Mouse (Mus musculus) neural tube, embryonic 12.5 days (tissue): ENCODE measurements at regions not wholly inside any gene's neighbourhood (a gene's known extent, or its start where the extent isn't known, plus 50 kb on each side); places are given as distances from the start of the nearest gene placed in this dataset.
A peak's percentile ranks its signal among the peaks of the same experiment; 100 is the strongest.

Source experiments
- ATAC-seq: fragments of 200-750 bp; cut with Nextera tagmentation; 2 replicates; pipeline ENCODE4 v1.8.0; 2017; ENCODE audit warnings: low read depth, mild to moderate bottlenecking, moderate TSS enrichment, moderate library complexity; ENCODE audit not compliant: low FRiP score
- H3K27ac ChIP-seq: fragments of 300-500 bp; sonication (generic); 2 replicates; pipeline ENCODE4 v1.5.1; 2016
- H3K27me3 ChIP-seq: fragments of 300-500 bp; sonication (generic); replicated peaks from 2 replicates; pipeline ENCODE4 v1.6.1; 2016; ENCODE audit warnings: mild to moderate bottlenecking
- H3K36me3 ChIP-seq: fragments of 300-500 bp; sonication (generic); 2 replicates; pipeline ENCODE4 v1.6.1; 2016; ENCODE audit warnings: mild to moderate bottlenecking
- H3K4me1 ChIP-seq: fragments of 300-500 bp; sonication (generic); 2 replicates; pipeline ENCODE4 v1.6.1; 2016
- H3K4me2 ChIP-seq: fragments of 300-500 bp; sonication (generic); replicated peaks from 2 replicates; pipeline ENCODE4 v1.6.1; 2016; ENCODE audit warnings: mild to moderate bottlenecking
- H3K4me3 ChIP-seq: fragments of 300-500 bp; sonication (generic); 2 replicates; pipeline ENCODE4 v1.5.1; 2016
- H3K9ac ChIP-seq: fragments of 300-500 bp; sonication (generic); 2 replicates; pipeline ENCODE4 v1.6.1; 2016; ENCODE audit warnings: mild to moderate bottlenecking
- H3K9me3 ChIP-seq: fragments of 300-500 bp; sonication (generic); 2 replicates; pipeline ENCODE4 v1.6.1; 2016; ENCODE audit warnings: mild to moderate bottlenecking
- WGBS: fragments of 180-500 bp; shearing (Covaris S2); methylation state at CpG from one replicate; pipeline ENCODE4 v1.1.7; 2016; 5-methylcytosine and 5-hydroxymethylcytosine counted together

GRCm38 (mm10) chr12:107156791-107157428 is 331.5 kb upstream of the 3110018I06Rik start:
- H3K4me1 ChIP-seq = peaks cover 16% of the 10 kb centered on the region
- no peak overlapping the region for H3K4me2 ChIP-seq
- WGBS = 83% methylated on average over 8 of the region's 8 CpGs
- no peak for ATAC-seq
- no peaks in the 10 kb centered on the region for H3K36me3 ChIP-seq
- H3K27ac ChIP-seq = no peak overlapping the region
- H3K4me3 ChIP-seq = no peak overlapping the region
- H3K9ac ChIP-seq = no peak overlapping the region
- H3K9me3 ChIP-seq = no peaks in the 10 kb centered on the region
- H3K27me3 ChIP-seq = no peaks in the 10 kb centered on the region

GRCm38 (mm10) chr12:107159126-107159525 is 329.3 kb upstream of the 3110018I06Rik start:
- H3K36me3 ChIP-seq = no peaks in the 10 kb centered on the region
- peaks cover 16% of the 10 kb centered on the region for H3K4me1 ChIP-seq
- H3K27ac ChIP-seq = no peak overlapping the region
- no peak for ATAC-seq
- no peak overlapping the region for H3K4me3 ChIP-seq
- 71% methylated on average over 5 of the region's 5 CpGs for WGBS
- H3K27me3 ChIP-seq = no peaks in the 10 kb centered on the region
- no peaks in the 10 kb centered on the region for H3K9me3 ChIP-seq
- no peak overlapping the region for H3K4me2 ChIP-seq
- no peak overlapping the region for H3K9ac ChIP-seq

GRCm38 (mm10) chr12:107160137-107160536 is 328.3 kb upstream of the 3110018I06Rik start:
- Histone ChIP-seq H3K4me1 (peaks cover 16% of the 10 kb centered on the region), H3K9ac (no peak overlapping the region), H3K27me3 (no peaks in the 10 kb centered on the region), H3K4me3 (no peak overlapping the region), H3K27ac (no peak overlapping the region), H3K4me2 (no peak overlapping the region), H3K36me3 (no peaks in the 10 kb centered on the region), H3K9me3 (no peaks in the 10 kb centered on the region)
- no peak for ATAC-seq
- 2% methylated on average over 7 of the region's 7 CpGs for WGBS

- ATAC-seq = no peak
- no peak overlapping the region for H3K27ac ChIP-seq
- 29% methylated on average over 6 of the region's 6 CpGs for WGBS
Measured at GRCm38 (mm10) chr12:107160628-107161027, 327.8 kb upstream of the 3110018I06Rik start.

GRCm38 (mm10) chr12:107170926-107171325 is 317.5 kb upstream of the 3110018I06Rik start:
- no peak overlapping the region for H3K27ac ChIP-seq
- 65% methylated on average over 7 of the region's 7 CpGs for WGBS
- H3K4me3 ChIP-seq = no peak overlapping the region
- H3K4me2 ChIP-seq = no peak overlapping the region
- H3K9me3 ChIP-seq = no peaks in the 10 kb centered on the region
- ATAC-seq = no peak
- H3K4me1 ChIP-seq = no peaks in the 10 kb centered on the region
- H3K36me3 ChIP-seq = no peaks in the 10 kb centered on the region
- no peak overlapping the region for H3K9ac ChIP-seq
- no peaks in the 10 kb centered on the region for H3K27me3 ChIP-seq

More at GRCm38 (mm10) chr12:107160628-107161027, 327.8 kb upstream of the 3110018I06Rik start:
- Histone ChIP-seq H3K4me3 (no peak overlapping the region), H3K4me2 (no peak overlapping the region), H3K9ac (no peak overlapping the region), H3K9me3 (no peaks in the 10 kb centered on the region), H3K4me1 (peaks cover 16% of the 10 kb centered on the region), H3K36me3 (no peaks in the 10 kb centered on the region), H3K27me3 (no peaks in the 10 kb centered on the region)

- H3K9ac ChIP-seq = no peak overlapping the region
- H3K27me3 ChIP-seq = no peaks in the 10 kb centered on the region
- 80% methylated on average over 15 of the region's 15 CpGs for WGBS
- H3K27ac ChIP-seq = no peak overlapping the region
- H3K4me1 ChIP-seq = no peaks in the 10 kb centered on the region
- H3K36me3 ChIP-seq = no peaks in the 10 kb centered on the region
- no peak for ATAC-seq
- no peak overlapping the region for H3K4me3 ChIP-seq
- no peaks in the 10 kb centered on the region for H3K9me3 ChIP-seq
- no peak overlapping the region for H3K4me2 ChIP-seq
Measured at GRCm38 (mm10) chr12:107171676-107172075, 316.8 kb upstream of the 3110018I06Rik start.

GRCm38 (mm10) chr12:107178676-107179075 is 309.8 kb upstream of the 3110018I06Rik start:
- Histone ChIP-seq H3K36me3 (no peaks in the 10 kb centered on the region), H3K27ac (no peak overlapping the region), H3K9me3 (no peaks in the 10 kb centered on the region), H3K27me3 (no peaks in the 10 kb centered on the region), H3K4me2 (no peak overlapping the region), H3K9ac (no peak overlapping the region), H3K4me3 (no peak overlapping the region), H3K4me1 (peaks cover 4% of the 10 kb centered on the region; the same call in 1 of the 2 replicates)
- no peak for ATAC-seq
- 67% methylated on average over 6 of the region's 6 CpGs for WGBS

- no peak for ATAC-seq
- WGBS = 88% methylated on average over 3 of the region's 3 CpGs
- no peaks in the 10 kb centered on the region for H3K36me3 ChIP-seq
- peaks cover 14% of the 10 kb centered on the region for H3K4me1 ChIP-seq
- H3K4me3 ChIP-seq = no peak overlapping the region
- no peaks in the 10 kb centered on the region for H3K9me3 ChIP-seq
- no peak overlapping the region for H3K9ac ChIP-seq
- H3K27me3 ChIP-seq = no peaks in the 10 kb centered on the region
- H3K4me2 ChIP-seq = no peak overlapping the region
- no peak overlapping the region for H3K27ac ChIP-seq
Measured at GRCm38 (mm10) chr12:107180501-107180900, 307.9 kb upstream of the 3110018I06Rik start.

- peaks cover 14% of the 10 kb centered on the region for H3K4me1 ChIP-seq
- ATAC-seq = no peak
- no peaks in the 10 kb centered on the region for H3K9me3 ChIP-seq
- H3K27me3 ChIP-seq = no peaks in the 10 kb centered on the region
- no peak overlapping the region for H3K4me2 ChIP-seq
- no peak overlapping the region for H3K27ac ChIP-seq
- no peaks in the 10 kb centered on the region for H3K36me3 ChIP-seq
- no peak overlapping the region for H3K9ac ChIP-seq
- H3K4me3 ChIP-seq = no peak overlapping the region
- WGBS = 69% methylated on average over 9 of the region's 9 CpGs
Measured at GRCm38 (mm10) chr12:107181291-107181690, 307.1 kb upstream of the 3110018I06Rik start.

GRCm38 (mm10) chr12:107182091-107182655 is 306.3 kb upstream of the 3110018I06Rik start:
- H3K9me3 ChIP-seq = no peaks in the 10 kb centered on the region
- H3K4me2 ChIP-seq = no peak overlapping the region
- no peak overlapping the region for H3K9ac ChIP-seq
- no peak overlapping the region for H3K27ac ChIP-seq
- peaks cover 14% of the 10 kb centered on the region for H3K4me1 ChIP-seq
- no peak for ATAC-seq
- no peaks in the 10 kb centered on the region for H3K27me3 ChIP-seq
- H3K36me3 ChIP-seq = no peaks in the 10 kb centered on the region
- no peak overlapping the region for H3K4me3 ChIP-seq
- WGBS = 91% methylated on average over 18 of the region's 18 CpGs

- Histone ChIP-seq H3K9me3 (no peaks in the 10 kb centered on the region), H3K9ac (no peak overlapping the region), H3K27ac (no peak overlapping the region), H3K4me2 (peak overlapping the region; percentile 18; the same call in 1 of the 2 replicates), H3K27me3 (no peaks in the 10 kb centered on the region), H3K4me1 (peaks cover 14% of the 10 kb centered on the region), H3K36me3 (no peaks in the 10 kb centered on the region), H3K4me3 (no peak overlapping the region)
- peak; percentile 63; the same call in 1 of the 2 replicates for ATAC-seq
- WGBS = 56% methylated on average over 9 of the region's 9 CpGs
Measured at GRCm38 (mm10) chr12:107183283-107183682, 305.1 kb upstream of the 3110018I06Rik start.

GRCm38 (mm10) chr12:107184426-107184825 is 304.0 kb upstream of the 3110018I06Rik start:
- Histone ChIP-seq H3K36me3 (no peaks in the 10 kb centered on the region), H3K9me3 (no peaks in the 10 kb centered on the region), H3K27me3 (no peaks in the 10 kb centered on the region), H3K27ac (no peak overlapping the region), H3K4me3 (no peak overlapping the region), H3K4me1 (peaks cover 14% of the 10 kb centered on the region), H3K9ac (no peak overlapping the region), H3K4me2 (no peak overlapping the region)
- no peak for ATAC-seq
- WGBS = 45% methylated on average over 3 of the region's 3 CpGs

GRCm38 (mm10) chr12:107186361-107186760 is 302.1 kb upstream of the 3110018I06Rik start:
- no peak overlapping the region for H3K4me2 ChIP-seq
- peaks cover 11% of the 10 kb centered on the region for H3K4me1 ChIP-seq
- H3K9me3 ChIP-seq = no peaks in the 10 kb centered on the region
- 83% methylated on average over 6 of the region's 6 CpGs for WGBS
- H3K27me3 ChIP-seq = no peaks in the 10 kb centered on the region
- no peak overlapping the region for H3K4me3 ChIP-seq
- H3K36me3 ChIP-seq = no peaks in the 10 kb centered on the region
- no peak overlapping the region for H3K9ac ChIP-seq
- no peak for ATAC-seq
- no peak overlapping the region for H3K27ac ChIP-seq
